Mouse (Mus musculus) heart, embryonic 12.5 days (tissue): Measurements from ENCODE around the gene Nuak1. TPM values are rescaled to one million over a fixed set of nuclear protein-coding genes. Genes with fewer than 3 reads are reported as not detected.

Experiments used
- ATAC-seq: fragments of 200-750 bp; cut with Nextera tagmentation; 2 replicates; pipeline ENCODE4 v1.8.0; 2017; ENCODE audit warnings: moderate TSS enrichment, moderate library complexity; ENCODE audit not compliant: insufficient number of reproducible peaks, low FRiP score
- H3K27ac ChIP-seq: fragments of 300-500 bp; sonication (generic); 2 replicates; pipeline ENCODE4 v1.5.1; 2016; ENCODE audit warnings: mild to moderate bottlenecking, moderate library complexity; ENCODE audit not compliant: poor library complexity, severe bottlenecking
- H3K27me3 ChIP-seq: fragments of 300-500 bp; sonication (generic); replicated peaks from 2 replicates; pipeline ENCODE4 v1.6.1; 2016; ENCODE audit warnings: mild to moderate bottlenecking, moderate library complexity
- H3K36me3 ChIP-seq: fragments of 300-500 bp; sonication (generic); 2 replicates; pipeline ENCODE4 v1.6.1; 2016; ENCODE audit warnings: mild to moderate bottlenecking, moderate library complexity
- H3K4me1 ChIP-seq: fragments of 300-500 bp; sonication (generic); replicated peaks from 2 replicates; pipeline ENCODE4 v1.6.1; 2016; ENCODE audit warnings: mild to moderate bottlenecking
- H3K4me2 ChIP-seq: fragments of 300-500 bp; sonication (generic); 2 replicates; pipeline ENCODE4 v1.6.1; 2016; ENCODE audit warnings: mild to moderate bottlenecking, moderate library complexity
- H3K4me3 ChIP-seq: fragments of 300-500 bp; sonication (generic); 2 replicates; pipeline ENCODE4 v1.5.1; 2016; ENCODE audit warnings: mild to moderate bottlenecking
- H3K9ac ChIP-seq: fragments of 300-500 bp; sonication (generic); 2 replicates; pipeline ENCODE4 v1.6.1; 2016; ENCODE audit warnings: mild to moderate bottlenecking, moderate library complexity
- H3K9me3 ChIP-seq: fragments of 300-500 bp; sonication (generic); replicated peaks from 2 replicates; pipeline ENCODE4 v1.6.1; 2016; ENCODE audit warnings: mild to moderate bottlenecking, moderate library complexity
- WGBS: fragments of 180-500 bp; shearing (Covaris S2); methylation state at CpG from one replicate; pipeline ENCODE4 v1.1.7; 2016; 5-methylcytosine and 5-hydroxymethylcytosine counted together
- polyA plus RNA-seq: library from polyadenylated mRNA; unstranded; fragments of >200 nt; fragmentation: Nextera tagmentation; extraction: Ambion mirVana; gene quantifications from 2 replicates; pipeline ENCODE4 v1.2.1, GENCODE M21; 2016

Nuak1 gene
- polyA plus RNA-seq, 1 experiment from 2014 or later = 3.7 TPM

GRCm38 (mm10) chr10:84392027-84392722 is 48.2 kb downstream of the Nuak1 start:
- peak overlapping the region; percentile 57 for H3K9ac ChIP-seq

GRCm38 (mm10) chr10:84389707-84390106 is 50.7 kb downstream of the Nuak1 start:
- 0 out of 2 replicates have a peak overlapping the region, but pooled peaks have one; percentile 20 for H3K9ac ChIP-seq
- H3K27ac ChIP-seq = peak overlapping the region; percentile 86
- peaks cover 34% of the 10 kb centered on the region for H3K36me3 ChIP-seq
- 0 out of 2 replicates have a peak overlapping the region, but pooled peaks have one; percentile 61 for H3K4me2 ChIP-seq
- H3K27me3 ChIP-seq = no peaks in the 10 kb centered on the region
- no peaks in the 10 kb centered on the region for H3K9me3 ChIP-seq
- H3K4me1 ChIP-seq = peaks cover 96% of the 10 kb centered on the region
- WGBS = 27% methylated on average over 5 of the region's 5 CpGs
- H3K4me3 ChIP-seq = no peak overlapping the region
- no peak for ATAC-seq

More at GRCm38 (mm10) chr10:84392027-84392722, 48.2 kb downstream of the Nuak1 start:
- no peaks in the 10 kb centered on the region for H3K27me3 ChIP-seq
- H3K4me1 ChIP-seq = peaks cover 96% of the 10 kb centered on the region
- peak overlapping the region; percentile 53 for H3K4me2 ChIP-seq
- no peaks in the 10 kb centered on the region for H3K9me3 ChIP-seq
- WGBS = 16% methylated on average over 14 of the region's 14 CpGs
- H3K4me3 ChIP-seq = 0 out of 2 replicates have a peak overlapping the region, but pooled peaks have one; percentile 3
- peaks cover 30% of the 10 kb centered on the region for H3K36me3 ChIP-seq
- peak overlapping the region; percentile 67 for H3K27ac ChIP-seq
- no peak for ATAC-seq

- Histone ChIP-seq H3K9ac (peak overlapping the region; percentile 60), H3K9me3 (no peaks in the 10 kb centered on the region), H3K27me3 (no peaks in the 10 kb centered on the region), H3K4me3 (peak overlapping the region; percentile 25), H3K4me2 (peak overlapping the region; percentile 61), H3K27ac (peak overlapping the region; percentile 86), H3K4me1 (peaks cover 95% of the 10 kb centered on the region), H3K36me3 (peaks cover 30% of the 10 kb centered on the region)
- WGBS = 9% methylated on average over 22 of the region's 22 CpGs
- peak; percentile 38 for ATAC-seq
Observed at GRCm38 (mm10) chr10:84388357-84389141, 51.8 kb downstream of the Nuak1 start.

GRCm38 (mm10) chr10:84387338-84387737 is 53.1 kb downstream of the Nuak1 start:
- H3K9me3 ChIP-seq = no peaks in the 10 kb centered on the region
- H3K4me1 ChIP-seq = peaks cover 93% of the 10 kb centered on the region
- H3K4me3 ChIP-seq = peak overlapping the region; percentile 25
- peak overlapping the region; percentile 61 for H3K4me2 ChIP-seq
- WGBS = 3% methylated on average over 4 of the region's 4 CpGs
- ATAC-seq = 0 out of 2 replicates have a peak, but pooled peaks have one; percentile 30
- no peaks in the 10 kb centered on the region for H3K27me3 ChIP-seq
- peaks cover 21% of the 10 kb centered on the region for H3K36me3 ChIP-seq
- peak overlapping the region; percentile 86 for H3K27ac ChIP-seq
- peak overlapping the region; percentile 60 for H3K9ac ChIP-seq

- Histone ChIP-seq H3K9me3 (no peaks in the 10 kb centered on the region), H3K4me3 (no peak overlapping the region), H3K27ac (peak overlapping the region; percentile 86), H3K36me3 (peaks cover 16% of the 10 kb centered on the region), H3K4me2 (peak overlapping the region; percentile 61), H3K9ac (0 out of 2 replicates have a peak overlapping the region, but pooled peaks have one; percentile 60), H3K4me1 (peaks cover 93% of the 10 kb centered on the region), H3K27me3 (no peaks in the 10 kb centered on the region)
- 36% methylated on average over 13 of the region's 13 CpGs for WGBS
- ATAC-seq = no peak
Observed at GRCm38 (mm10) chr10:84386625-84387242, 53.7 kb downstream of the Nuak1 start.

- ATAC-seq = no peak
- Histone ChIP-seq H3K9me3 (no peaks in the 10 kb centered on the region), H3K4me1 (peaks cover 95% of the 10 kb centered on the region), H3K4me3 (no peak overlapping the region), H3K9ac (no peak overlapping the region), H3K27ac (0 out of 2 replicates have a peak overlapping the region, but pooled peaks have one; percentile 15), H3K27me3 (no peaks in the 10 kb centered on the region), H3K4me2 (no peak overlapping the region), H3K36me3 (peaks cover 11% of the 10 kb centered on the region)
- WGBS = 61% methylated on average over 3 of the region's 3 CpGs
Observed at GRCm38 (mm10) chr10:84386214-84386613, 54.2 kb downstream of the Nuak1 start.

GRCm38 (mm10) chr10:84384761-84385160 is 55.6 kb downstream of the Nuak1 start:
- WGBS = 68% methylated on average over 9 of the region's 9 CpGs
- no peak overlapping the region for H3K9ac ChIP-seq

GRCm38 (mm10) chr10:84382900-84383883 is 57.2 kb downstream of the Nuak1 start:
- 7% methylated on average over 17 of the region's 17 CpGs for WGBS
- Histone ChIP-seq H3K36me3 (peaks cover 21% of the 10 kb centered on the region), H3K9ac (peak overlapping the region; percentile 22; the same call in 1 of the 2 replicates), H3K4me3 (no peak overlapping the region), H3K27ac (peak overlapping the region; percentile 93), H3K27me3 (no peaks in the 10 kb centered on the region), H3K9me3 (no peaks in the 10 kb centered on the region), H3K4me2 (peak overlapping the region; percentile 52), H3K4me1 (peaks cover 66% of the 10 kb centered on the region)
- ATAC-seq = peak; percentile 74

More at GRCm38 (mm10) chr10:84384761-84385160, 55.6 kb downstream of the Nuak1 start:
- Histone ChIP-seq H3K9me3 (no peaks in the 10 kb centered on the region), H3K4me2 (no peak overlapping the region), H3K4me1 (peaks cover 82% of the 10 kb centered on the region), H3K36me3 (peaks cover 8% of the 10 kb centered on the region; the same call in 1 of the 2 replicates), H3K27ac (peak overlapping the region; percentile 36), H3K27me3 (no peaks in the 10 kb centered on the region), H3K4me3 (no peak overlapping the region)
- ATAC-seq = no peak

GRCm38 (mm10) chr10:84381276-84381798 is 59.1 kb downstream of the Nuak1 start:
- no peak for ATAC-seq
- H3K4me2 ChIP-seq = no peak overlapping the region

GRCm38 (mm10) chr10:84379366-84379765 is 61.0 kb downstream of the Nuak1 start:
- ATAC-seq = no peak
- Histone ChIP-seq H3K36me3 (peaks cover 44% of the 10 kb centered on the region), H3K27me3 (no peaks in the 10 kb centered on the region), H3K4me1 (peaks cover 28% of the 10 kb centered on the region), H3K9ac (no peak overlapping the region), H3K27ac (no peak overlapping the region), H3K4me2 (no peak overlapping the region), H3K9me3 (no peaks in the 10 kb centered on the region), H3K4me3 (no peak overlapping the region)
- WGBS = 91% methylated on average over 1 of the region's 1 CpGs

More at GRCm38 (mm10) chr10:84381276-84381798, 59.1 kb downstream of the Nuak1 start:
- H3K9me3 ChIP-seq = no peaks in the 10 kb centered on the region
- H3K36me3 ChIP-seq = peaks cover 28% of the 10 kb centered on the region
- no peak overlapping the region for H3K27ac ChIP-seq
- 76% methylated on average over 2 of the region's 2 CpGs for WGBS
- H3K9ac ChIP-seq = no peak overlapping the region
- H3K4me3 ChIP-seq = no peak overlapping the region
- peaks cover 48% of the 10 kb centered on the region for H3K4me1 ChIP-seq
- no peaks in the 10 kb centered on the region for H3K27me3 ChIP-seq
